Mouse (Mus musculus): ENCODE measurements around the gene Strip2. TPM values are rescaled to one million over a fixed set of nuclear protein-coding genes. Genes with fewer than 3 reads are reported as not detected.

Strip2 gene
- polyA plus RNA-seq, 2 experiments from 2014 or later, result 0.11 to 0.27 TPM

Other genes starting within 250 kb of the Strip2 start
- gene Tspan33, start 222.8 kb upstream of the Strip2 start, polyA plus RNA-seq (2017; shearing (Covaris generic)), result under 1 TPM in 1 of 2 experiments, not detected in 1; 0.20 TPM
- under 1 TPM in 1 of 2 experiments, not detected in 1; 0.11 TPM for gene Smo, start 181.5 kb upstream of the Strip2 start, polyA plus RNA-seq (2017; shearing (Covaris generic))
- 100 to 1,000 TPM in 1 of 2 experiments, 10 to 100 TPM in 1; 87.8 to 108 TPM for gene Ahcyl2, start 149.0 kb upstream of the Strip2 start, polyA plus RNA-seq (2017; shearing (Covaris generic))
- gene Nrf1, start 131.0 kb downstream of the Strip2 start, polyA plus RNA-seq (2017; shearing (Covaris generic)), result 100 to 1,000 TPM in 1 of 2 experiments, 10 to 100 TPM in 1; 75.3 to 103 TPM